Mouse (Mus musculus) adrenal gland, postnatal 4 days (tissue): ENCODE measurements at regions not wholly inside any gene's neighbourhood (a gene's known extent, or its start where the extent isn't known, plus 50 kb on each side); places are given as distances from the start of the nearest gene placed in this dataset.

Experiments
- DNase-seq, 2 experiments: peaks; one replicate each; pipeline ENCODE4 v3.0.0; 2021 to 2022; ENCODE audit warnings: low spot score in 2 of 2, mixed read lengths in 2 of 2

DNA sequence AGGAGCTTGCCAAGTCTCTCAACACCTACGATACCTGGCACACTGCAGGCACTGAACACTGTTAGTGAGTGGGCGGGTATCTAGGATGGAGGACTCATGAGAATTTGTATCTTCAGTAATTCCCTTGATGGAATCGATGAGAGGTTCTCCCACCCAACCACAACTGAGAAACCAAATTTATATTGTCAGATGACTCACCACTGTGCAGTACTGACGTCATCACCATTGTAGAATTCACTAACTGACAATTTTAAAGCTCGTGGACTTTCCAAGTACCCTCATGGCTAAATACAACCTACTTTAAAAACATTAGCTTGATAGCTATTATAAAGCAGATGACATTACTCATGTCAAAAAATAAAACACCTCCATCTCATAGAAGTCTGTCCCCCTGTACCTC is 128.4 kb upstream of the Mtap start:
- DNase-seq: no peak

DNA sequence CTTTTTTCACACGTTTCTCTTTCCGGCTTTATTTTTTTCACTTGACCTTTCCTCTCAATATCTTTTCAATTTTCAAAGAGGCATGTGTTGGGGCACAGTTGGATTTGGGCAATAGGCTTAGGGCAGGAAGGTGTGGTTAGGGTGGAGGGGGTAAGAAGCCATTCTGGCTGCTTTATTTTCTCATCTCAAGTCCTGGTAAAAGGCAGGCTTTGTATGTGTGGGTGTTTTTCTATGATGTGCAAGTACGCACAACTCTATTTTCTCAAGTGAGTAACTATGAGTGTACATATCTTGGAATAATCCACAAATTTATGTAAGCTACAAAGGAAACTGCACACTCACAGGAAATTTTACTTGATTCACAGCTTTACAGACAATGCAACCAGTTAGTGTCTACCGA is 121.5 kb upstream of the Ifne start:
- DNase-seq: no peak

DNA sequence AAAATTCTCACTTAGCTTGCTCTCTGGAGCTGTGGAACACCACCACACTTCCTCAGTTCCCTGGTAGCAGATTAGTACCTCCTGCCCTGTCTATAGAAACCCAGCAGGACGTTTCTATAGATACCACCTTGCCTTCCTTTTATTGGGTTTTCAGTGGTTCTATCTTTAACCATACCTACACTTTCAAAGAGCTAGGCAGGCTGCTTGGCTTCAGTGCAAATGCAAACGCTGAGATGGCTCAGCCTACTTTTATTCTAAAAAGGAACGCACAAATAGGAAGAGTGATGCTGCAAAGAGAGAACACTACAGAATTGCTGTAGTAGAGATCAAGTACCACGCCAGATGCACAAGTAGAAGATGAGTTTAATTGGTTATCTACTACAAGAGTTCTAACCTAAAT is 120.9 kb upstream of the Ifne start:
- no peak for DNase-seq

GRCm38 (mm10) chr4:89000200-89000599 is 120.2 kb upstream of the Ifne start:
- no peak for DNase-seq

- DNase-seq: no peak
These were observed 118.3 kb upstream of the Ifne start for GRCm38 (mm10) chr4:88998286-88998685.

- DNase-seq: no peak
These were observed 115.3 kb upstream of the Ifne start for GRCm38 (mm10) chr4:88995129-88995919.

- DNase-seq: no peak
These were observed 114.5 kb upstream of the Ifne start for GRCm38 (mm10) chr4:88994486-88994885.

DNA sequence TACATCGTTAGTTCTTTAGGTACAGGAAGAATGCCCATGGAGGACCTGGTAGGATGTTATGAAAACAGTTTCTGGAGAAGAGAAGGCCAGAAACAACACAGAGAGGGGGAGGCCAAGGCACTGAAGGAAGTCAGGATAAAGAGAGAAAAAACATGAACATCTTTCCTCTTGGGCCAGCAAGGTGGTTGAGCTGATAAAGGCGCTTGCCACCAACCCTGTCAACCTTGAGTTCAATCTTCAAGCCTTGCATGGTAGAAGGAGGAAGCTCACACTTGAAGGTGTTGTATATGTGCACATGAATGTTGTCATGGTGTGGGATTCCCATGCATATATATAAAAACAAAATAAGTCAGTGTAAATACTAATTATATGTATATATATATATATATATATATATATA is 112.5 kb upstream of the Ifne start:
- DNase-seq: no peak

- no peak for DNase-seq
These were observed 108.4 kb upstream of the Ifne start for GRCm38 (mm10) chr4:88988363-88988762.

DNA sequence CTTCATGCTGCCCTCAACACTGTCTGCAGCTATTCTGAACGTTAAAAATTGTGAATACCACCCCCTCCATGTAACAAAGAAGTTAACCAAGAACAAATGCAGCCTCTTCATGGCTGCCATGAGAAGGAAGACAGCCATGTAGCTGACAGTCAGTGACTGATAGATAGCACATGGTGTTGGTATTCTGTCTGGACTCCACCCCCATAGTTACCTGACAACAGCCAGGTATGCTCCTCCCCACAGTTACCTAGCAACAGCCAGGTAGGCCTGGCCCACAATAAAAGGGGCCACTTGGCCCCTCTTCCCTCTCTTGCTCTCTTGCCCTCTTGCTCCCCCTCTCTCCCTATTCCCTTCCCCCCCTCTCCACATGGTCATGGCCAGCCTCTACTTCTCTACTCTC is 107.1 kb upstream of the Ifne start:
- DNase-seq: no peak

- DNase-seq: no peak
These were observed 102.5 kb upstream of the Ifne start for GRCm38 (mm10) chr4:88982457-88982856.

DNA sequence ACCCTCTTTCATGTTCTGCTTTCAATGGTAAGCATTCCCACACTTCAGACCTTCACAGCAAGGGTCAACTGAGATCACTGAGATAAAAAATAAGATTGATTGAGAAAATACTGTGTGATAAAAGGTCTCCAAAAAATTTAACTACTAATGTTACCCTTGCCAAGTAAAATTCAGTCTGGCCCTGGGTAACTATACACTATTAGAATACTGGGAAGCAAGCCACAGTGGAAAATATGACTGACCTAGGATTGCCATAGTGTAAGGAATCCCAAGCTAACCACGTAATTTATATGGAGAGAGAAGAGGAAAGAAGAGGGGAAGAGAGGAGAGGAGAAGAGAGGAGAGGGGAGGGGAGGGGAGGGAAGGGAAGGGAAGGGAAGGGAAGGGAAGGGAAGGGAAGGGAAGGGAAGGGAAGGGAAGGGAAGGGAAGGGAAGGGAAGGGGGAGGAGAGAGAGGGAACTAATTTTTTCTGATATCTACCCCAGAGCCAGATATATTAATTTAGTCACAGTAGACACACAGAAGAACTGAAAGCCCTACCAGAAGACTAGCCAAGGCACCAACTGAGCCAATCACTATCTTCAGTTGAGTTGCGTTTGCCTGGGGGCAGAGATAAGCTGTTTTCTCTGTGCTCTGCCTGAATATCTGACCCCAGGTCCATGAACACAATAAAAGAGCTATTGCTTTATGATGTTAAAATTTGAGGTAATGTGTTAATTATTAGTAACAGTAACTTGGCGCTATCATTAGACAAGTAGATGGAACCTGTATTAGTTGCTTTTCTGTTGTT is 97.3 kb upstream of the Ifne start:
- DNase-seq: no peak

DNA sequence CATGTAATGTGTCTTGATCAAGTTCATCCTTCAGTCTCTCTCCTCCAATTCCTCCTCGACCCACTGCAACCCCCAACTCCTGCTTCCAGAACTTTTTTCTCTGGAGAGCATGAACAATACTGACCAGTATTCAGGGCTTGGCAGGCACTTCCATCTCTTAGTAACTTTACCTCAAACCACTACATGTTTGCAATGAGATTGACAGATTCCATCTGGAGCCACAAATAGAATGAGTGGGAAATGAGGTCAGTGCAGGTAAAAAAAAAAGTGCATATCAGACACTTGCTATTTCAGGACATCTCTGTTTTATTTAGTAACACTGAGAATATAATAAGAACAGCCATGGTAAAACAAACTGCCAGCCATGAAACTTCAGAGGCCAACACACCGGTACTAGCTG is 94.5 kb upstream of the Ifne start:
- DNase-seq: no peak

DNA sequence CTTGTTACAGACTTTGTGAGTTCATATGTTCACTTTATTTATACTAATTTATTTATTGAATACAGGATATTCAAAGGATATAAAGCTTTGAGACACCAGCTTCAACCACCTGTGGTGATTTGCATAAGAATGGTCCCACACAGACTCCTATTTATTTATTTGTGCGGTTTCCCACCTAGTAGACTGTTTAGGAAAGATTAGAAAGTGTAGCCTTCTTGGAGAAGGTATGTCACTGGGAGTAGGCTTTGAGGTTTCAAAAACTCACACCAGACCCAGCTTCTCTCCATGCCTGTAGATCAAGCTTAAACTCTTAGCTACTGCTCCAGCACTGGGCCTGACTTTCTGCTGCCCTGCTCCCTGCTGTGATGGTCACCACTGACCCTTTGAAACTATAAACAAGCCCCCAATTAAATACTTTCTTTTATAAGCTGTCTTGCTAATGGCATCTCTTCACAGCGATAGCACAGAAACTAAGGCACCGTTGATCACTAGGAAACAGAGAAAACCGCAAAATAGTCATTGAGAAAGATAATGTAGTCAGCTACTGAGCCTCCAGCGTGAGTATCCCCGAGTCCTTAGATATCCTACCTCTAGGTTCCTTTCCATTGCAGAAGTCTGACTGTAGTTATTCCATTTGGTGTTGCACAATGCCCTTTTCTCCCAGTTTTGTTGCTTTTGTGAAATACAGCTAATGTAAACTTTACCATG is 89.3 kb upstream of the Ifne start:
- no peak for DNase-seq

DNA sequence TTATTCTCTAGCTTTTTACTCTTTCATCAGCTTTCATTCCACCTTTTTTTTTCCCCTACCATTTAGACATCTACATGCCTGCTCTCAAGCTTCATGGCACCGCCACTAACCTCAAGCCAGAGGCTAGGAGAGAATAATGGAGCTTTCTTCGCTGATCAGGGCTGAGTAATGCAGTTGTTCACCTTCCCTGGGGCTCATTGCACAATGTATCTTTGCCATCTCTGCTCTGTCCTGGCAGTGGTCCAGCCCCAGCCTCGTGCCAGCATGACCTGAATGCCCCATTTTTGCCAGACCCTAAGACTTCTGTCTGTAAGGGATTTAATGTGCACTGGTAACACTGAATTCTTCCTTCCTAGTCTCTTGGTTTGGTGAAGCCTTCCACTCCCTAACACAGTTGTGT is 79.6 kb upstream of the Ifne start:
- no peak for DNase-seq

- no peak for DNase-seq
These were observed 76.6 kb upstream of the Ifne start for GRCm38 (mm10) chr4:88956605-88957004.

DNA sequence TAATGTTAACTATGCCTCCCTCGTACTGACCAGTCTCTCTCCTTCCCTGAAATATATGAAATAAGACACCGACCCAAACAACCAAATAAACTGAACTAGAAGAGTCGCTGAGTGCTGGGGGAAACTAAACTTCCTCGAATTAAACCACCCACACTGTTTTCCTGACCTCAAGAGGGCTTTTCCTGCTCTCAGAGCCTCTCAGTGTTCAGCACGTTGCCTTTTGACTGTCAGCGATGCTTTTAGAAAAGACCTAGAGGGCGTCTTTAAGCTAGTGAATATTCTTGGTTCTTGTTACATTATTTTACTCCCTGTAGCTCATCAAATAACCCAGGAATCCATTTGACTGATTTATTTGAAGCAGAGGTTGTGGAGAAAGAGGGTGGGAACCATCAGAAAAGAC is 76.2 kb upstream of the Ifne start:
- no peak for DNase-seq

DNA sequence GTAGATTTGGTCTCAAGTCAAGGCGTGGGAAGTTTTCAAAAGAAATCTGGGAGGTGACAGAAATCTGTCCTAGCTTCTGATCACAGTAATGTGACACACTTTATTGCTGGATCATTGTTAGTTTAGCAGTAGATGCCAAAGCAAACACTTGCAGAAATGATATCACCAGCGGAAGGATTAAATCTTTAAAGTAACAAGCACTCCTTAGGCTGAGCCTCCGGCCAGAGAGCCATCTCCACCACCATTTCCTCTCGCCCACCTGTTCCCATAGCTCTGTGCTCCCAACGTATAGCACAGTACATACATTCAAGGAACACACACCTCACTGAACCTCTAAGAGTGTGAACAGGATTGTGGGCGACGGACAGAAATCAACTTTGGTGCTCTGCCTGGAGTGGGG is 75.6 kb upstream of the Ifne start:
- no peak for DNase-seq

- DNase-seq: no peak
These were observed 74.0 kb upstream of the Ifne start for GRCm38 (mm10) chr4:88954045-88954444.

DNA sequence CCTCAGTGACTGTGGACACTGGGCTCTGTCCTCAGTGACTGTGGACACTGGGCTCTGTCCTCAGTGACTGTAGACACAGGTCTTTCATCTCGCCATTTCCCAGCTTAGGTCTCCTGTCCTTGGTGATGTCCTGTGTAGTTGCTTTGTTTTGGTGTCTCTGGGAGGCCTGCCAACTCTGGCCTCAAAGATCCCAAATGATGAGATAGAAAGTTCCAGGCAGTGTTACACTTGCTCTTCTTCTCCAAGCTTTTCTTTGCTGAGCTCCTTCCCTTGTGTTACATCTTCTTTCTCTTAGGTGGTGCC is 71.0 kb upstream of the Ifne start:
- DNase-seq: no peak

- no peak for DNase-seq
These were observed 70.4 kb upstream of the Ifne start for GRCm38 (mm10) chr4:88950181-88951033.
